Mouse (Mus musculus): ENCODE data around the gene Ror1. TPM values are rescaled to one million over a fixed set of nuclear protein-coding genes. Genes with fewer than 3 reads are reported as not detected.

Gene Ror1
- total RNA-seq, 2 experiments from 2014 or later, result 28.9 to 37.2 TPM

GRCm38 (mm10) chr4:100165790-100166189, 70.2 kb downstream of the Ror1 start:
- DNase-seq, result no peak

- DNase-seq, result no peak
These were observed 71.3 kb downstream of the Ror1 start for GRCm38 (mm10) chr4:100166871-100167270.

GRCm38 (mm10) chr4:100169683-100170082, 74.1 kb downstream of the Ror1 start:
- no peak for DNase-seq

- no peak for DNase-seq
These were observed 74.6 kb downstream of the Ror1 start for GRCm38 (mm10) chr4:100170161-100170650.

GRCm38 (mm10) chr4:100170743-100171142, 75.2 kb downstream of the Ror1 start:
- DNase-seq, result no peak

GRCm38 (mm10) chr4:100171483-100171898, 75.9 kb downstream of the Ror1 start:
- no peak for DNase-seq

GRCm38 (mm10) chr4:100175594-100175993, 80.0 kb downstream of the Ror1 start:
- no peak for DNase-seq

GRCm38 (mm10) chr4:100178316-100178715, 82.7 kb downstream of the Ror1 start:
- no peak for DNase-seq

GRCm38 (mm10) chr4:100181676-100182075, 86.1 kb downstream of the Ror1 start:
- DNase-seq, result peak; percentile 81

GRCm38 (mm10) chr4:100186781-100187180, 91.2 kb downstream of the Ror1 start:
- DNase-seq, result no peak

- peak; percentile 30 for DNase-seq
These were observed 92.1 kb downstream of the Ror1 start for GRCm38 (mm10) chr4:100187563-100188200.

GRCm38 (mm10) chr4:100188201-100188699, 92.7 kb downstream of the Ror1 start:
- peak; percentile 52 for DNase-seq

GRCm38 (mm10) chr4:100191483-100191882, 95.9 kb downstream of the Ror1 start:
- DNase-seq, result no peak

- no peak for DNase-seq
These were observed 98.5 kb downstream of the Ror1 start for GRCm38 (mm10) chr4:100194136-100194535.

GRCm38 (mm10) chr4:100196255-100196793, 100.7 kb downstream of the Ror1 start:
- no peak for DNase-seq

- DNase-seq, result no peak
These were observed 102.7 kb downstream of the Ror1 start for GRCm38 (mm10) chr4:100198275-100198674.

- no peak for DNase-seq
These were observed 105.7 kb downstream of the Ror1 start for GRCm38 (mm10) chr4:100201322-100201721.

- DNase-seq, result no peak
These were observed 107.5 kb downstream of the Ror1 start for GRCm38 (mm10) chr4:100203066-100203465.

- no peak for DNase-seq
These were observed 108.1 kb downstream of the Ror1 start for GRCm38 (mm10) chr4:100203688-100204087.

- DNase-seq, result no peak
These were observed 108.8 kb downstream of the Ror1 start for GRCm38 (mm10) chr4:100204381-100204780.

GRCm38 (mm10) chr4:100208081-100208480, 112.5 kb downstream of the Ror1 start:
- DNase-seq, result no peak

GRCm38 (mm10) chr4:100209106-100209505, 113.5 kb downstream of the Ror1 start:
- DNase-seq, result no peak

GRCm38 (mm10) chr4:100211331-100211730, 115.7 kb downstream of the Ror1 start:
- DNase-seq, result no peak

Measured in heart, postnatal 4 days (tissue).